Mouse (Mus musculus) liver, adult 2 months (tissue): ENCODE data around the gene Bloc1s2.

Experiments
- CTCF ChIP-seq: fragments of 200-500 bp; IDR thresholded peaks from 2 replicates; pipeline ENCODE4 v1.5.1; 2011; ENCODE audit warnings: low read depth, low read length, control low read depth
- POLR2A ChIP-seq: fragments of 200-500 bp; IDR thresholded peaks from 2 replicates; pipeline ENCODE4 v1.6.1; 2011; ENCODE audit warnings: low read length, control low read depth; ENCODE audit not compliant: insufficient read depth; ENCODE audit errors: extremely low read depth

DNA sequence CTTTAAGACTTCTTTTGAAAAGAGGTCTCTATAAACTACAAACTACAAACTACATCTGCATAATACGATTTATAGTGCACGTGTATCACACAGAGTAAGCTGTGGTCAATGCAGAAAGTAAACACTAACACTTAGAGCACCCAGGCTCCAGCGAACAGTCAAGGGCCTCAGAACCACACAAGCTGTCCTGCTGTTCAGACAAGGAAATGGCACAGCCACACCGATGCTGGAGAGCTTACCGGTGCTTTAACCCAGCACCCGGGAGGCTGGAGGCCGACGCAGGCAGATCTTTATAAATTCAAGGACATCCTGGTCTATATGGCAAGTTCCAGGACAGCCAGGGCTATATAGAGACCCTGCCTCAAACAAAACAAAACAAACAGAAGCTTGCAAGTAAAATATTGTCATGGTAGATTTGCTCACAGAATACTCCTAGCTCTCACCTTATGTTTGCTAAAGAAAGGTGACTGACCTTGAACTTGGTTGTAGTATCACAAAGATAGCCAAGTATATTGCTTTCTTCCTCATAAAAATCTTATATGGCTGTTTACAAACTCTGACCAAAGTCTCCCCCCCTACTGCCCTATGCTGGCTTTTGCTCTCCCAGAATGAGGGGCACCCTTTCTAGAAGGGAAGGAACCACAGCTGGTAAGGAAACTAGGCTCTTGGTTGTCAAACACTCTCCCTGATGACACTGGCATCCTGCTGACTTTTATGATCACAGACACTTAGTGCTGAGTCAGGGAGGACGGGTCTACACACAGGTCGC, 18.3 kb downstream of the Bloc1s2 start:
- TF ChIP-seq CTCF (no peak), POLR2A (no peak)
